Mouse (Mus musculus) bone marrow macrophage, adult 2 months (primary cell): ENCODE measurements around the gene Bmpr1b. TPM values are rescaled to one million over a fixed set of nuclear protein-coding genes. Genes with fewer than 3 reads are reported as not detected.

ENCODE experiments used
- H3K27ac ChIP-seq: 2 replicates; pipeline ENCODE4 v1.5.1; 2012; ENCODE audit warnings: low read depth, low read length; ENCODE audit not compliant: insufficient read depth
- H3K4me1 ChIP-seq: 2 replicates; pipeline ENCODE4 v1.6.1; 2012; ENCODE audit warnings: low read length; ENCODE audit not compliant: control insufficient read depth, insufficient read depth
- H3K4me3 ChIP-seq: 2 replicates; pipeline ENCODE4 v1.5.1; 2012; ENCODE audit warnings: mild to moderate bottlenecking, low read length, moderate library complexity; ENCODE audit not compliant: insufficient read depth
- CTCF ChIP-seq: IDR thresholded peaks from 2 replicates; pipeline ENCODE4 v1.5.1; 2012; ENCODE audit warnings: low read depth, mild to moderate bottlenecking, low read length, moderate library complexity
- POLR2A ChIP-seq: IDR thresholded peaks from 2 replicates; pipeline ENCODE4 v1.6.1; 2012; ENCODE audit warnings: mild to moderate bottlenecking, low read depth, low read length, borderline replicate concordance
- polyA plus RNA-seq: library from polyadenylated mRNA; stranded (reverse); fragments of >200 nt; gene quantifications from 2 replicates; pipeline ENCODE4 v1.2.4, GENCODE M21; 2012; ENCODE audit not compliant: missing spikeins, insufficient read depth, insufficient read length

The Bmpr1b gene
- polyA plus RNA-seq, 1 experiment, result not detected

DNA sequence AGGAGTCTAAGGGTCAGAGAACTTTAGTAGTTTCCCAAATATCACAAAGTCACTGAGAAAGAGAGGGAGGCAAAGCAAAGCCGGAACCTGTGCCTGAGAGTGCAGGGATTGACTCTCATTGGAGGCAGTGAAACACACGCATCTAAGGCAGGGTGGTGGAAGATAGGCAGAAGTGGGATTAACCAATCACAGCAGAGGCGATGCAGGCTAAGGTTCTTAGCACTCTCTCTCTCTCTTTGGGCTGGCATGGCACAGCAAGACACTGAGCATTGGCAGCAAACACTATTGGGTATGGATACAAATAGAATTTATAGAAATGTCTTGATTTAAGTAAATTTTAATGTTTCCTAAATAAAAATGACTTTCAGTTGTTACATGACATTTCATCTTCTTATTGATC, 297.4 kb downstream of the Bmpr1b start:
- no peak for TF ChIP-seq POLR2A
- no peak for TF ChIP-seq CTCF
- Histone ChIP-seq H3K4me3 (no peak overlapping the region), H3K4me1 (no peaks in the 10 kb centered on the region), H3K27ac (no peak overlapping the region)

DNA sequence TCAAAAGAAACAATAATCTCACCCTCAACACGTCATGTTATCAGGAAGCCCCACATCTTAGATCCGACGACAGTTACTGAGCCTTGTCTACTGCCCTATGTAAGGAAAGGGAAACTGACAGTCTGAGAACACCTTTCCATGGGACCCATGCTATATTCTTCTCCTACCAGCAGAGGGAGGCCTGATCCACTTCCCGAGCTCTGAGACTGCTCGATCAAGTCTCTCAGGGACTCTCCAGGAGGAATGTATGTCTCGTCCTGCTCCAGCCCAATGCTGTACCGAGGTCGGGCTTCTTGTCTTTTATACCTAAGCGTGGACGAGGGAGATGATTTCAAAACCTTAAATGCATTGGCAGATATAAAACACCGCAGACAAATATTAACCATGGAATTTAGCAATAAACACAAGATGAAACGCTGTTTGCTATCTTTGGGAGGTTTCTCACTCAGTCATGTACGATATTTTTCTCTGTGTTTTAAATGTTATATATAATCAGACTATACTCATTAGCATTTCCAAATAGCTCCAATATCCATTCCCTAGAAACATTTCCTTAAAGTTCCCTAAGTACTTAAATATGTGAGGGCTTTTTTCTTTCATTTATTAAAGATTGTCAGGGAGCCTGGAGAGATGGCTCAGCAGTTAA, 306.3 kb downstream of the Bmpr1b start:
- no peak overlapping the region for H3K4me3 ChIP-seq
- peak; percentile 47 for TF ChIP-seq CTCF
- no peak for TF ChIP-seq POLR2A
- H3K27ac ChIP-seq, result no peak overlapping the region
- H3K4me1 ChIP-seq, result no peaks in the 10 kb centered on the region

DNA sequence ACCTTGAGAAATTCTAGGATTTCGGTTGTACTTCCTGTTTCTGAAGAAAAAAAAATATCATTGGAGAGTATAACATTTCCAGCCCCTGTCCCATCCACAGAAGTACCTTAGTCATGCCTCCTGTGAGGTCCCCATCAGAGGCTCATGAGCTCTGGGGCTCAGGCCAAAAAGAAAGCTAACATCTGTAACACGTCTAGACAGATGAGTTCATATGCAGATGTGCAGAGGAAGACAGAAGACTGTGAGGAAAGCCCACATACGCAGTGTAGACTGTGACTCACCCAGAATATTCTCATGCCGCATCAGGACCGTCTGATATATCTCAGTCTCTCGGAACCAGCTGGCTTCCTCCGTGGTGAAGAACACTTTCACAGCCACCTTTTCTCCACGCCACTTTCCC, 312.1 kb downstream of the Bmpr1b start:
- Histone ChIP-seq H3K27ac (no peak overlapping the region), H3K4me1 (no peaks in the 10 kb centered on the region), H3K4me3 (no peak overlapping the region)
- TF ChIP-seq CTCF, result no peak
- no peak for TF ChIP-seq POLR2A

DNA sequence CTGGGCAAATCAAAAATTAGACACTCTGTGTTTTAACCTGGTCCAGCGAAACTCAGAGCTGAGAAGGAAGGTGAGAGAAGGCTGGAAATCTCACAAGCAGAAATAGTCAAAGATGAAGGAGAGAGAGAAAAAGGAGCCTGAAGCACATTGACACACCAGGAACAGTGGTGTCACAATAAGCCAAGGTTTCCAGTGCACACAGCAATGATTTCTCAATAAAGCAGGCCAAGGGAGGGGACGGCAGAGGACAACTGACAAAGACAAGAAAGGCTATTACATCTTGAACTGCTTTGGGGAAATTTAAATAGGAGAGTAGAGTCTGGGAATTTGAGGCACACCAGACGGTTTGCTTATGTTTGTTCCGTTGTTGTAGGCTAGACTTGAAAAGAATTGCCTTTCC, 314.9 kb downstream of the Bmpr1b start:
- H3K4me3 ChIP-seq, result no peak overlapping the region
- no peak overlapping the region for H3K27ac ChIP-seq
- no peaks in the 10 kb centered on the region for H3K4me1 ChIP-seq
- TF ChIP-seq CTCF (no peak), POLR2A (no peak)

DNA sequence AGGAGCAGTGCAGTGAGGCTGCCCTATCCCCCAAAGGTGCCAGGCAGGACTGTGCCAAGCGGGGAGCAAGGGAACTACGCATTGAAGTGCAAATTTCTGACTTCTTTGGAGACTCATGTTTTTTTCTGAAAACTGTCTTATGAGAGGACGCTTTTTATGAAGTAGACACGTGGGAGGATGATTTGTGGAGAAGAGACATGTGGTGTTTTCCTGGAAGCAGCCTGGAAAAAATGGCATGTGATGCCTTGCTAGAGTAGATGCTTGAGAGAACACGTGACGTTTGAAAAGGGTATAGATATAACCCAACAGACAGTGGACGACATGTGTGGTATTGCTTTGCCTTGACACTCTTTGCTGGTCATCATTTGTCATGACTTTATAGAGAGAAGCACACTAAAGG, 319.1 kb downstream of the Bmpr1b start:
- no peak overlapping the region for H3K27ac ChIP-seq
- H3K4me3 ChIP-seq, result no peak overlapping the region
- H3K4me1 ChIP-seq, result no peaks in the 10 kb centered on the region
- no peak for TF ChIP-seq POLR2A
- no peak for TF ChIP-seq CTCF

DNA sequence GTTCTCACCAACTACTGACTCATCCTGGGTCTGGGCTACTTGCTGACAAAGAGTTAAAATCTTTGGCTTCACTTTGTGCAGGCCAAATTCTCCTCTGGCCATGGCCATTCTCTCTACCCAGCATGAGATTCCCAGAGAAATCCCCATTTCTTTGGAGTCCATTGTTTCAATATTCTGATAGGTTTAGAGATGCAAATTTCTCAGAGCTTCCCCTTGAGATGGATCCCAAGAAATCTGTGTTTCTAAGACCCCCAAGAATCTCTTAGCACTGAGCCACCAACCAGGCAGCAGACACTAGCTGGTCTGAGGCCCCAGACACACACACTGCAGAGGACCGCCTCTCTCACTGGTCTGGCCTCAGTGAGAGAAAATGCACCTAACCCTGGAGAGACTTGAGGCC, 320.0 kb downstream of the Bmpr1b start:
- TF ChIP-seq CTCF (no peak), POLR2A (no peak)
- Histone ChIP-seq H3K27ac (no peak overlapping the region), H3K4me1 (no peaks in the 10 kb centered on the region), H3K4me3 (no peak overlapping the region)

DNA sequence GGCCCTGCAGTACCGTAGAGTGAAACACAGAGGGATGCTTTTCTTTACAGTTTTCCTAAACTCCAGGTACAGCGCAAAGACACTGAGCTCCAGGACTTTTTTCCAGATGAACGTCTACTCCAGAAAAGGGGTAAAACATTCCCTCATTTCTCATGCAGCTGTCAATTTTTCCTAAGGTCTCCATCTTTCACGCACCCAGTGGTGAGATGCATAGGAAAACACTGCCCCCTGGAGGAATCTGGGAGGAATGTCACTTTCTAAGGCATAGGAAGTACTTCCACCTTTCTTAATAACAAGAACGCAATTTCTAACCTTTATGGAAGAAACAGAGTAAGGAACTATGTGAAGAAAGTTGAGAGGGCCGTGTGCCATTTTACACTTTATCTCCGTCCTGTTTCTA, 330.4 kb downstream of the Bmpr1b start:
- Histone ChIP-seq H3K4me3 (no peak overlapping the region), H3K4me1 (no peaks in the 10 kb centered on the region), H3K27ac (no peak overlapping the region)
- no peak for TF ChIP-seq CTCF
- no peak for TF ChIP-seq POLR2A

DNA sequence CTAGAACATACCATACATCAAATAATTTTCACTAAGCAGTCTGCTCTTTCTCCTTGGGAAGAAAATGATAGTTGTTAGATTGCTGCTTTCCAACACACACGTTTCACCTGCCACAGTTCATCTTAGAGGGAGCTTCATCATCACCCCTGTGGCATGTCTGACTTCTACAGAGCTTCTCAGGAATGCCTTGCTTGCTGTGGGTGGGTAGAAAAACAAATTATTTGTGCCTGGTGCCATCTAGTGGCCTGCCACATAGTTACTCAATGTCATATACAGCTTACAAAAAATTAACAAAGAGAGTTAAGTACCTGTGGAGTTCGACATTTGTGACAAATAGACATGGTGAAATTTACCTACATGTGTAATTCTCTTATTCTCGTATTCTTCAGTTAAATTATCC, 338.1 kb downstream of the Bmpr1b start:
- no peaks in the 10 kb centered on the region for H3K4me1 ChIP-seq
- no peak overlapping the region for H3K4me3 ChIP-seq
- no peak overlapping the region for H3K27ac ChIP-seq
- TF ChIP-seq CTCF, result no peak
- no peak for TF ChIP-seq POLR2A

DNA sequence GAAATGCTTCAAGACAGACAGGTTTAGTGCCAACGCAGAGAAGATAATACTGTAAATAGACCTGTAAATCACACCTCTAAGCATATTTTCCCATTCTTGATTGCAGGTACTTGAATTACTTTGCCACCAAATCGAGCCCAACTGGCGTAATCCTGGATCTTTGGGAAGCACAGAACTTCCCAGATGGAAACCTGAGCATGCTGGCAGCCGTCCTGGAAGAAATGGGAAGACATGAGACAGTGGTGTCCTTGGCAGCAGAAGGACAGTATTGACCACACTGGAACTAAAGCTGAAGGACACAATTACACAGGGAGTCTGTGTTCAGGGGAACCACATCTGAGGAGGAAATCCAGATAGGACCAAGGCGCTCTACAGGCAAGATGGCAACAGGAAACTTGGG, 340.9 kb downstream of the Bmpr1b start:
- Histone ChIP-seq H3K4me3 (no peak overlapping the region), H3K27ac (no peak overlapping the region), H3K4me1 (no peaks in the 10 kb centered on the region)
- TF ChIP-seq POLR2A, result no peak
- no peak for TF ChIP-seq CTCF

DNA sequence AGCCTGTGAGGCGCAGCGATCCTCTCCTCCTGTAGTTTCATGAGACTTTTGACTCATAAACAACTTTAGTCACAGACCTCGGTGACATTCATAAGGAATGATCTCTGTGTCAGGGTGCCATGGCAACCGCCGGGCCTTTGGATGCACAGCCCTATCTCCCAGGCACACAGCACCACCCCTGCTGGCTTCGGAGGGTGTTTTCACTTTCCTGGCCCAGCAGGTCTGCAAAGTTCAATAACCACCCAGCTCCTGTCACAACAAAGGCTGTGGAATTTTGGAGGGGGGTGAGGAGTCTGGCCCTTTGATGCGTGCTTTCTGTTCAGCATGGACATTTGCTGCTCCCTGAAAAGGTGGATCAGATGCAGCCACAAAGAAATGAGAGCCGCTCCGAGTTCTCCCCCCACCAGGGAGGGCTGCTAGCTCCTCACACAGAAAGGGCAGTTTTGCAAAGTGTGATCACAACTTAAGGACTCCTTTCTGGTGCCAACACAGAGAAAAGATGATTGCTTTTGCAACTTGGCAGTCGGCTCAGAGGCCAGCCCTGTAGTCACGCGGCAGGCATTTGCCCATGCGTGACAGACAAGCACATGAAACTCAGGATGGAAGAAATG, 349.8 kb downstream of the Bmpr1b start:
- no peak overlapping the region for H3K4me3 ChIP-seq
- H3K4me1 ChIP-seq, result no peaks in the 10 kb centered on the region
- no peak for TF ChIP-seq CTCF
- no peak for TF ChIP-seq POLR2A
- H3K27ac ChIP-seq, result no peak overlapping the region
